Mouse (Mus musculus) G1E (cell line): ENCODE measurements around the gene Epha2.

ENCODE experiments used
- CTCF ChIP-seq: IDR thresholded peaks from 2 replicates; pipeline ENCODE4 v1.5.1; 2012; ENCODE audit warnings: low read depth, low read length, inconsistent platforms, mixed read lengths
- GATA1 ChIP-seq: IDR thresholded peaks from 2 replicates; pipeline ENCODE4 v1.6.1; 2012; ENCODE audit warnings: borderline replicate concordance, low read length, inconsistent platforms, mixed read lengths
- GATA2 ChIP-seq: IDR thresholded peaks from 2 replicates; pipeline ENCODE4 v1.6.1; 2012; ENCODE audit warnings: low read depth, low read length, inconsistent platforms, borderline replicate concordance
- TAL1 ChIP-seq: conservative IDR thresholded peaks from 2 replicates; pipeline ENCODE4 v1.6.1; 2012; ENCODE audit warnings: low read depth, low read length, inconsistent platforms, mixed read lengths

GRCm38 (mm10) chr4:141282087-141282486, 19.0 kb upstream of the Epha2 start:
- no peak for TF ChIP-seq CTCF
- no peak for TF ChIP-seq GATA1
- TF ChIP-seq GATA2: no peak
- TF ChIP-seq TAL1: no peak
